Mouse (Mus musculus): ENCODE data around the gene Tpm1.

DNA sequence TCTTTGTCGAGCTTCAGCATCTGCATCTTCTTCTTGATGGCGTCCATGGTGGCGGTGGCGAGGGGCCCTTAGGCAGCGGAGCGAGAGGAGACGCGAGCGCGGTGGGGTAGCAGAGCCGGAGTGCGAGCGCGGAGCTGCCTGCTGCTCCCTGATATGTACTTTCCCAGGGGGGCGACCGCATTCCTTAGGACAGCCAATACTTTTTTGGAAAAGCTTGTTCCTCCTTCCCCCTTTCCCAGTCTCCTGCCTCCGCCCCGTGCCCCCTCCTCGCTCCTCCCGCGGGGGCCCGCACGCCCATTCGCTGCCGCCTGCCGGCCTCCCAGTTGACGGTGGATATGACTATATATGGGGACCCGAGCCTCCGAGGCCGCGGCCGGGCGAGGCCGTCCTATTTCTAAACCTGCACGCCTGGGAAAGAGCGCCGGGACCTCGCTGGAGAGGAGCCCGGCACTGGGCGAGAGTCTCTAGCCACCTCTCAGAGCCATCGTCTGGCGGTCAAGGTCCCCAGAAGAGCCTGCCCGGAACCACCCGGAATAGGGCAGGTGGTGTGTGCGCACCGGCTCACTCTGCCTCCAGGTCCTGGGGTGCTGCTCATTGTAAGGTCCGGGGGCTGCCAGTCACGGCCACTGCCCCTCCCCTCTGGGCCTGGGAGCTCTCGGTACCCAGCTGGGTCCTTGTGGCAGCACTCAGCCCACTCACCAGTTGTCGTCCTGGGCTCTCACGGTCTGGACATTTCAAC is at the start of gene Tpm1:
- TF ChIP-seq CTCF (IDR thresholded peaks at IDR 0.05; ENCODE audit: control insufficient read depth, insufficient read depth, low read length) (no peak), POLR2A (IDR thresholded peaks at IDR 0.05; ENCODE audit: borderline replicate concordance, control insufficient read depth, low read depth, low read length) (peak; percentile 66; the same call in 1 of the 2 replicates)

Data from bone marrow, adult 2 months (tissue).